In genomic region chr7:19831837-19832236, GRCm38 (mm10) we compare ENCODE assay signal across 12 mouse cellular contexts. TPM values are rescaled to one million over a fixed set of nuclear protein-coding genes. Genes with fewer than 3 reads are reported as not detected.
DNase-seq lines count a peak whose midpoint lies in the region; ATAC-seq and TF ChIP-seq lines count a peak whose summit lies in the region.
"Had no signal": no experiment of that assay in that cellular context is flagged by ENCODE, and none has a peak within 500 bp of the region (broad histone marks: within the 10 kb centered on the region; RNA-seq: fewer than 3 reads in every experiment).

No protein-coding gene starts in this region.

- H3K9me3 ChIP-seq in liver, embryonic 13.5 days (replicated peaks), result no peaks in the 10 kb centered on the region
- H3K9me3 ChIP-seq in liver, embryonic 11.5 days (ENCODE audit: control insufficient read depth, low read length), result no peaks in the 10 kb centered on the region

- no peaks in the 10 kb centered on the region for H3K27me3 ChIP-seq in liver, embryonic 13.5 days
- H3K27me3 ChIP-seq in liver, embryonic 11.5 days (replicated peaks; ENCODE audit: control insufficient read depth, insufficient read depth, low read length), result no peaks in the 10 kb centered on the region
- no peaks in the 10 kb centered on the region for H3K27me3 ChIP-seq in small intestine, adult 2 months (ENCODE audit: control insufficient read depth, insufficient read depth, low read length)

- peaks cover 16% of the 10 kb centered on the region for H3K4me1 ChIP-seq in liver, embryonic 13.5 days (replicated peaks)
- peaks cover 12% of the 10 kb centered on the region for H3K4me1 ChIP-seq in liver, embryonic 11.5 days (replicated peaks; ENCODE audit: control insufficient read depth, insufficient read depth, low read length)
- H3K4me1 ChIP-seq in small intestine, adult 2 months (ENCODE audit: control insufficient read depth, insufficient read depth, insufficient read length, low read length), result peaks cover 41% of the 10 kb centered on the region

- no peak overlapping the region for H3K27ac ChIP-seq in liver, embryonic 13.5 days
- no peak overlapping the region for H3K27ac ChIP-seq in liver, embryonic 11.5 days (ENCODE audit: low read depth, low read length)
- peak overlapping the region; percentile 80 for H3K27ac ChIP-seq in small intestine, adult 2 months (ENCODE audit: insufficient read depth, low read depth, low read length)

- no peak overlapping the region for H3K4me2 ChIP-seq in liver, embryonic 13.5 days
- H3K4me2 ChIP-seq in liver, embryonic 11.5 days, result no peak overlapping the region

- TF ChIP-seq CTCF in small intestine, adult 2 months (IDR thresholded peaks at IDR 0.05; ENCODE audit: extremely low read depth, insufficient read length, insufficient replicate concordance, low read depth, low read length), result no peak

- ATAC-seq in liver, embryonic 13.5 days (ENCODE audit: low read depth), result peak; percentile 15; the same call in 1 of the 2 replicates
- ATAC-seq in liver, embryonic 11.5 days (replicated peaks; ENCODE audit: low FRiP score), result no peak

- H3K9ac ChIP-seq in liver, embryonic 13.5 days, result no peak overlapping the region
- H3K9ac ChIP-seq in liver, embryonic 11.5 days (ENCODE audit: low read depth, low read length), result no peak overlapping the region

- no peak overlapping the region for H3K4me3 ChIP-seq in liver, embryonic 13.5 days (replicated peaks)
- H3K4me3 ChIP-seq in liver, embryonic 11.5 days (ENCODE audit: low read depth, low read length), result no peak overlapping the region
- H3K4me3 ChIP-seq in small intestine, adult 2 months (ENCODE audit: low read depth, low read length), result 0 out of 2 replicates have a peak overlapping the region, but pooled peaks have one; percentile 3

- H3K36me3 ChIP-seq in liver, embryonic 13.5 days, result no peaks in the 10 kb centered on the region
- H3K36me3 ChIP-seq in liver, embryonic 11.5 days (ENCODE audit: control insufficient read depth, insufficient read depth, low read length), result no peaks in the 10 kb centered on the region; the same call in 1 of the 2 replicates
- no peaks in the 10 kb centered on the region for H3K36me3 ChIP-seq in small intestine, adult 2 months (ENCODE audit: control insufficient read depth, insufficient read depth, low read length)

- DNase-seq in adrenal gland, adult 8-10 months, result peak; percentile 63
- DNase-seq in adrenal gland, postnatal 4 days (ENCODE audit: low spot score in 2 of 2), result no peak
- DNase-seq in liver, embryonic 13.5 days, result no peak
- DNase-seq in liver, embryonic 11.5 days (ENCODE audit: low spot score), result no peak
- peak; percentile 74 for DNase-seq in fibroblast of lung, adult 2 months (ENCODE audit: low read depth)
- no peak for DNase-seq in ovary, adult 18-20 months (ENCODE audit: low spot score)
- DNase-seq in kidney, postnatal 25 days, result no peak
- DNase-seq: B cell, adult 2 months; cerebellum, adult 8-10 months; midbrain, embryonic 14.5 days had no signal

- 49% methylated on average over 9 of the region's 9 CpGs for WGBS in liver, embryonic 13.5 days (ENCODE audit: insufficient replicate concordance)
- WGBS in liver, embryonic 11.5 days, result 52% methylated on average over 9 of the region's 9 CpGs
- WGBS in small intestine, adult 2 months, result 19% methylated on average over 9 of the region's 9 CpGs

- 0 out of 2 replicates have a peak, but pooled peaks have one; percentile 23 for TF ChIP-seq POLR2A in small intestine, adult 2 months (IDR thresholded peaks at IDR 0.05; ENCODE audit: low read depth, low read length)

RNA-seq across cellular contexts. Expression of gene Bcl3, which starts 9.3 kb away (rescaled TPM):
- 10 to 100 TPM; 16.5 to 23.4 (median 21.9) TPM for total RNA-seq in adrenal gland, adult 8-10 months (2022)
- total RNA-seq in adrenal gland, postnatal 4 days (2021), result 10 to 100 TPM in 1 of 2 experiments, 1 to 10 TPM in 1; 9.6 to 11.5 TPM
- polyA plus RNA-seq in liver, embryonic 13.5 days (2015; fragmentation: Nextera tagmentation; extraction: Ambion mirVana), result 3.0 and 3.9 TPM in 2 replicates
- polyA plus RNA-seq in liver, embryonic 11.5 days (2014; fragmentation: Nextera tagmentation; extraction: Ambion mirVana), result 5.4 and 7.0 TPM in 2 replicates
- polyA plus RNA-seq in small intestine, adult 2 months (2012; rRNA removed), result 169 and 226 TPM in 2 replicates

RNA-seq across cellular contexts. Expression of gene Gm19345, which starts 20.0 kb away (rescaled TPM):
- total RNA-seq in adrenal gland, adult 8-10 months (2022), result under 1 TPM in 2 of 4 experiments, not detected in 2; 0.28 to 0.35 TPM
- total RNA-seq in adrenal gland, postnatal 4 days (2021), result not detected
- polyA plus RNA-seq in liver, embryonic 13.5 days (2015; fragmentation: Nextera tagmentation; extraction: Ambion mirVana), result not detected in 2 replicates
- polyA plus RNA-seq in liver, embryonic 11.5 days (2014; fragmentation: Nextera tagmentation; extraction: Ambion mirVana), result not detected in 2 replicates
- 0.13 TPM in 1 of 2 replicates, not detected in the other for polyA plus RNA-seq in small intestine, adult 2 months (2012; rRNA removed)

RNA-seq across cellular contexts. Expression of gene Ceacam16, which starts 29.3 kb away (rescaled TPM):
- total RNA-seq in adrenal gland, adult 8-10 months (2022), result under 1 TPM in 1 of 4 experiments, not detected in 3; 0.31 TPM
- under 1 TPM in 1 of 2 experiments, not detected in 1; 0.20 TPM for total RNA-seq in adrenal gland, postnatal 4 days (2021)
- polyA plus RNA-seq in liver, embryonic 13.5 days (2015; fragmentation: Nextera tagmentation; extraction: Ambion mirVana), result not detected in 2 replicates
- not detected in 2 replicates for polyA plus RNA-seq in liver, embryonic 11.5 days (2014; fragmentation: Nextera tagmentation; extraction: Ambion mirVana)
- 0.47 and 1.3 TPM in 2 replicates for polyA plus RNA-seq in small intestine, adult 2 months (2012; rRNA removed)
- total RNA-seq: left cerebral cortex, postnatal 10 days had no signal
- polyA plus RNA-seq: midbrain, embryonic 14.5 days had no signal

RNA-seq across cellular contexts. Expression of gene Cblc, which starts 35.2 kb away (rescaled TPM):
- under 1 TPM in 1 of 4 experiments, not detected in 3; 0.43 TPM for total RNA-seq in adrenal gland, adult 8-10 months (2022)
- 1 to 10 TPM in 1 of 2 experiments, under 1 TPM in 1; 0.68 to 1.0 TPM for total RNA-seq in adrenal gland, postnatal 4 days (2021)
- polyA plus RNA-seq in liver, embryonic 13.5 days (2015; fragmentation: Nextera tagmentation; extraction: Ambion mirVana), result 1.2 and 1.3 TPM in 2 replicates
- polyA plus RNA-seq in liver, embryonic 11.5 days (2014; fragmentation: Nextera tagmentation; extraction: Ambion mirVana), result 1.4 TPM in 2 replicates
- polyA plus RNA-seq in small intestine, adult 2 months (2012; rRNA removed), result 56.7 and 145 TPM in 2 replicates
- total RNA-seq: left cerebral cortex, postnatal 10 days had no signal
- polyA plus RNA-seq: midbrain, embryonic 14.5 days had no signal

RNA-seq across cellular contexts. Expression of gene Ceacam19, which starts 55.9 kb away (rescaled TPM):
- not detected for total RNA-seq in adrenal gland, adult 8-10 months (2022)
- not detected for total RNA-seq in adrenal gland, postnatal 4 days (2021)
- polyA plus RNA-seq in liver, embryonic 13.5 days (2015; fragmentation: Nextera tagmentation; extraction: Ambion mirVana), result not detected in 2 replicates
- polyA plus RNA-seq in liver, embryonic 11.5 days (2014; fragmentation: Nextera tagmentation; extraction: Ambion mirVana), result not detected in 2 replicates
- not detected in 2 replicates for polyA plus RNA-seq in small intestine, adult 2 months (2012; rRNA removed)
- total RNA-seq: left cerebral cortex, postnatal 10 days had no signal
- polyA plus RNA-seq: midbrain, embryonic 14.5 days had no signal

Comparison
In these comparisons a context has a peak if more than half of its experiments do, and no peak if none do; other contexts are left out.
1. DNase-seq: peak in adrenal gland, adult 8-10 months (single experiment) and fibroblast of lung, adult 2 months (single experiment); none in adrenal gland, postnatal 4 days (0 of 2), liver, embryonic 13.5 days (single experiment), liver, embryonic 11.5 days (single experiment), ovary, adult 18-20 months (single experiment) and kidney, postnatal 25 days (0 of 2).
2. RNA of gene Bcl3, which starts 9.3 kb away (polyA plus RNA-seq): 169 to 226 TPM in small intestine, adult 2 months; 5.4 to 7.0 TPM in liver, embryonic 11.5 days and 3.0 to 3.9 TPM in liver, embryonic 13.5 days; every median in the first group is over 10 times any median in the second.